Mouse (Mus musculus) spleen, adult 2 months (tissue): Measurements from ENCODE around the gene Ncam2.

Source experiments
- CTCF ChIP-seq: fragments of 200-500 bp; IDR thresholded peaks from 2 replicates; pipeline ENCODE4 v1.5.1; 2011; ENCODE audit warnings: mild to moderate bottlenecking, inconsistent platforms; ENCODE audit not compliant: insufficient read depth, insufficient read length, insufficient replicate concordance; ENCODE audit errors: extremely low read depth
- POLR2A ChIP-seq: fragments of 200-500 bp; IDR thresholded peaks from 2 replicates; pipeline ENCODE4 v1.6.1; 2011; ENCODE audit warnings: low read depth, low read length, inconsistent platforms

DNA sequence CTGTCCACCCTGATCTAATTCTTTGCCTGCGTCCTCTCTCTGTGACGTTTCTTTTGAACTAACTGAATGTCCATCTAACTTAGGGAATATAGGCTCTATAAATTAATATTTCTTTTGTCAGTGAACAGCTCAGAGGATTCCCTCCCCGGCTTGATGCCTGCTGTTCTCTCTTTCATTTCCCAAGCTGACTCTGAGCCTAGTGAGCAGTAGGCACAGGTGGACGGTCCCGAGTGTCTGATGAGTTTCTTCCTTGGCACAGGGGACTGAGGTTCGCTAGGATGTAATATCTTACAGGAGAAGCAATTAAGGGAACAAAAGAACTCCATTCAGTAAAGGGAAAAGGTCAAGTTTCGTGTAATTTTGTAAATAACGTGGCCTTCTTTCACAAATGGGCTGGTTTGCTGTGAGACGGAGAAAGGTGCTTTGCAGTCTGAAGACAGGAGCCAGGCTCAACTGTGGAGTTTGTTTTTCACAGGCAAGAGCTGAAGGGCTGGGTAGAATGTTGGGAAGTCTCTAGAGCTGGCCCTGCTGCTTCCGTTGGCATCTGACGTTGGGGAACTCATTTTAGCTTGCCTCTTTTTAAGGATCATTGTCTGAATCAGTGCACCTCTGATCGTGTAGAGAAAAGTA, 4.0 kb downstream of the Ncam2 start:
- TF ChIP-seq POLR2A, result no peak
- TF ChIP-seq CTCF, result no peak
